Mouse (Mus musculus): ENCODE data around the gene Slc50a1. TPM values are rescaled to one million over a fixed set of nuclear protein-coding genes. Genes with fewer than 3 reads are reported as not detected.
A peak's percentile ranks its signal among the peaks of the same experiment; 100 is the strongest.

Gene Slc50a1
- polyA plus RNA-seq, 1 experiment from 2014 or later = 40.2 TPM

DNA sequence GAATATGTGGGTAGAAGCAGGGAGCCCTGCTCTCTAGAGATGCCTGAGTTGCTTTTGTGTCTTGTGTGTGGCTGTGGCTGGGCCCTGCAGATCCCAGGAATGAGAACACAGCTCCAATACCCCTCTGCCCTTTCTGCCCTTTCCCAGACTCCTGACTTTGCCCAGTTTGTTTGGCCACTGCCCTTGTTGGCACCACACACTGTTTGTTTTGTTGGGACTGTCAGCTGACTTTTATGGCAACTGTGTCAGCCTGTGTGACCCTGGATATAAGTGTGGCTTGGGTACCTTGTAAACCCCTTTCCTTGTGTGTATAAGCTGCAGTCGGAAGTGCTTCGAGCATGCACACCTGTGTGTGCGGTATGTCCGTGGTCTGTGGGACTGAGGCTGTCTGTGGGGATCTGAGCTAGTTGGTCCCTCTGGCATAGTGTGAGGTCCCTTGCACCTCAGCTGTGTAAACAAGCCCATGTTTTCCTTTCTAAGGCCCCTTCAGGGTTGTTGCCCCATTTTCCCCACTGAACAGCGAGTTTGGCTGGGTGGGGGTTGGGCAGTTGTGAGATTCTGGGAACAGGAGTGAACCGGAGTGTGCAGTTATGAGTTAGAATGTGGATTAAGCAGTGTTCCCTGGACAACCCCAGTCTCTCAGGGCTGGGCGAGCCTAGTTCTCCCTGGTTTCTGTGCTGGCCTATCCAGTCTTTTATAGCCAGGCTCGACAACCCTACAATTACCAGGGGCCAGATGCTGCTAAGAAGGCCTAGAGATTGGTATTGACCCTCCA is 35.4 kb upstream of the Slc50a1 start:
- ATAC-seq (ENCODE audit: low FRiP score, low read depth) = no peak
- Histone ChIP-seq H3K36me3 (no peaks in the 10 kb centered on the region), H3K27me3 (replicated peaks) (no peaks in the 10 kb centered on the region), H3K9ac (no peak overlapping the region), H3K9me3 (no peaks in the 10 kb centered on the region), H3K27ac (no peak overlapping the region), H3K4me1 (no peaks in the 10 kb centered on the region), H3K4me3 (no peak overlapping the region), H3K4me2 (replicated peaks) (no peak overlapping the region)
- WGBS = 54% methylated on average over 8 of the region's 8 CpGs

DNA sequence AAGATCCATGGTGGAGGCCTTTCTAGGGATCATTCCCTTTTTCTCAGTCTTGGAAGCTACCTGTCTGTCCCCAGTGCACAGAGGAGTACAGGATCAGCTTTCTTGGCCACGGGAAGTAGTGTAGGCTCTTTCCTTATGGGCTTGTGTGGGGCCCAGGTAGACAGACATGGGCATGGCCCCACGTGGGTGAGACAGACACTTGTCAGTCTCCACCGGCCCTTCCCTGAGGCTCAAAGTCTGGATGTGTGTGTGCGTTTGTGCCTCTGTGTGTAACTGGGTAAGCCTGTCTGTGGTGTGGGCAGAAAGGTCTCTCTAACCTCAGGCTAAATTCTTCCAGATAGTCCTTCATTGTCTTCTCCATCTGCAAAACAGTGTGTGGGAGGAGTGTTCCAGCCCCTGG is 34.7 kb upstream of the Slc50a1 start:
- Histone ChIP-seq H3K27me3 (replicated peaks) (0 out of 2 replicates have a peak, but pooled peaks cover 5% of the 10 kb centered on the region), H3K4me2 (replicated peaks) (no peak overlapping the region), H3K4me3 (no peak overlapping the region), H3K4me1 (no peaks in the 10 kb centered on the region), H3K27ac (no peak overlapping the region), H3K9me3 (no peaks in the 10 kb centered on the region), H3K9ac (no peak overlapping the region), H3K36me3 (no peaks in the 10 kb centered on the region)
- no peak for ATAC-seq (ENCODE audit: low FRiP score, low read depth)
- WGBS = 73% methylated on average over 4 of the region's 4 CpGs

DNA sequence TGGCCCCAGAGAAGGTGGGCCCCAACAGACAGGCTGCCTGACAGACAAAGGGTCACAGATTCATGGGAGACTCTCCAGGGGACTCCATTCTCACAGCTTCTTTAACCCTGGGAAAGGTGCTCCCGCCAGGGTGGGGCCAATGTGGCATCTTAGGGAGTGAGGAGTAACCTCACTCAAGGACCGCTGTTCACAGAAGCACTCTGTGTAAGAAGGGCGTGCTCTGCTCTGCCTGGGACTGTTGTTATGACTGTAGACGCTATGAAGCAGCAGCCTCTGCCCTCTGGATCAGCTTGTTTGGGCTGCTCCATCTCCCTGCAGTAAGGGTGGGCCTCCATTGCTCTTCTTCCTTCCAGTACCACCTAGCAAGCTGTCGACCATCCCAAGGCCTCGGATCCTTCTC is 34.1 kb upstream of the Slc50a1 start:
- no peaks in the 10 kb centered on the region for H3K9me3 ChIP-seq
- H3K36me3 ChIP-seq = no peaks in the 10 kb centered on the region
- 62% methylated on average over 6 of the region's 6 CpGs for WGBS
- no peak overlapping the region for H3K9ac ChIP-seq
- peaks cover 5% of the 10 kb centered on the region for H3K4me1 ChIP-seq
- no peak overlapping the region for H3K4me2 ChIP-seq (replicated peaks)
- H3K4me3 ChIP-seq = no peak overlapping the region
- H3K27me3 ChIP-seq (replicated peaks) = 0 out of 2 replicates have a peak, but pooled peaks cover 10% of the 10 kb centered on the region
- ATAC-seq (ENCODE audit: low FRiP score, low read depth) = no peak
- H3K27ac ChIP-seq = no peak overlapping the region

GRCm38 (mm10) chr3:89300514-89300913 is 30.1 kb upstream of the Slc50a1 start:
- Histone ChIP-seq H3K27ac (no peak overlapping the region), H3K27me3 (replicated peaks) (0 out of 2 replicates have a peak, but pooled peaks cover 13% of the 10 kb centered on the region), H3K36me3 (no peaks in the 10 kb centered on the region), H3K4me2 (replicated peaks) (no peak overlapping the region), H3K4me3 (no peak overlapping the region), H3K9ac (no peak overlapping the region), H3K4me1 (peaks cover 8% of the 10 kb centered on the region), H3K9me3 (no peaks in the 10 kb centered on the region)
- ATAC-seq (ENCODE audit: low FRiP score, low read depth) = no peak
- 71% methylated on average over 2 of the region's 2 CpGs for WGBS

DNA sequence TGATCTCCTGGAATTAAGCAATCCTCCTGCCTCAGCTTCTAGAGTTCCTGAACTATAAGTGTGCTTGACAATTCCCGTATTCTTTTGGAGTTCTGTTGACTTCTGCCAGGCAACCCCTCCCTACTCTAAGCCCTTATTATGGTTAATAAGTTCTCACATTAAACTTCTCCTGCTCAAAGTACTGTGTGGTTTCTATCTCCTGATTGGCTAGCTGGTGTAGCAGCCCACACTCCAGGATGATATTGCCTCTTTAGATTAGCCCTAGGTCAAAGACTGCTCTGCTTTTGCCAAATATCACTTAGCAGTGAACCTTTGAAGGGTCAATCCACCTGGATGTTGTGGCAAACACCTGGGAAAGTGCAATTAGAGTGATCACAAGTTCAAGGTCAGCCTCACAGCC is 29.7 kb upstream of the Slc50a1 start:
- H3K4me1 ChIP-seq = peaks cover 8% of the 10 kb centered on the region
- peak overlapping the region; percentile 34; the same call in 1 of the 2 replicates for H3K9ac ChIP-seq
- ATAC-seq (ENCODE audit: low FRiP score, low read depth) = no peak
- H3K27me3 ChIP-seq (replicated peaks) = 0 out of 2 replicates have a peak, but pooled peaks cover 13% of the 10 kb centered on the region
- WGBS = 72% methylated on average over 1 of the region's 1 CpGs
- no peak overlapping the region for H3K27ac ChIP-seq
- no peaks in the 10 kb centered on the region for H3K9me3 ChIP-seq
- H3K4me2 ChIP-seq (replicated peaks) = peak overlapping the region; percentile 47
- H3K36me3 ChIP-seq = no peaks in the 10 kb centered on the region
- H3K4me3 ChIP-seq = no peak overlapping the region

DNA sequence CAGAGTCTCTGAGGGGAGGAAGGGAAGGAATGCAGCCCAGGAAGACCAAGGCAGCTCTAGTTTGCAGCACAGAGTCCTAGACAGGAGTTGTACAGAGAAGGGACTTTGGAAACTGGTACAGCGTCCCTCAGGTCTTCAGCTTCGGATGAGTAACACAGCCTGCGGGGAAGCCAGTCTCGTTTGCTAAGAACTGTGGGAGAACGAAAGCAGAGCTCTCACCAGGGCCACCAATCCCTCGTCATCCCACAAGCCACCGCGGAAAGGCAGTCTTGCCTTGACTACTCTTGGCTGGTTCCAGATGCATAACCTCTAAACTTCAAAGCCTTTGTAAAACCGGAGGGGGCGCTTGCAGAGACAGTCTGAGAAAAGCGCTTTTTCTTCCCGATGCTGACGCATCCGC is 29.1 kb upstream of the Slc50a1 start:
- Histone ChIP-seq H3K4me1 (peaks cover 8% of the 10 kb centered on the region), H3K9ac (peak overlapping the region; percentile 34), H3K4me3 (peak overlapping the region; percentile 5; the same call in 1 of the 2 replicates), H3K4me2 (replicated peaks) (peak overlapping the region; percentile 47), H3K9me3 (no peaks in the 10 kb centered on the region), H3K27ac (no peak overlapping the region), H3K27me3 (replicated peaks) (0 out of 2 replicates have a peak, but pooled peaks cover 13% of the 10 kb centered on the region), H3K36me3 (no peaks in the 10 kb centered on the region)
- 4% methylated on average over 14 of the region's 14 CpGs for WGBS
- ATAC-seq (ENCODE audit: low FRiP score, low read depth) = no peak

- Histone ChIP-seq H3K4me1 (peaks cover 8% of the 10 kb centered on the region), H3K4me2 (replicated peaks) (no peak overlapping the region), H3K36me3 (no peaks in the 10 kb centered on the region), H3K27me3 (replicated peaks) (0 out of 2 replicates have a peak, but pooled peaks cover 13% of the 10 kb centered on the region), H3K27ac (no peak overlapping the region), H3K9ac (no peak overlapping the region), H3K4me3 (no peak overlapping the region), H3K9me3 (no peaks in the 10 kb centered on the region)
- no peak for ATAC-seq (ENCODE audit: low FRiP score, low read depth)
- WGBS = 80% methylated on average over 6 of the region's 6 CpGs
Observed at GRCm38 (mm10) chr3:89298908-89299307, 28.5 kb upstream of the Slc50a1 start.

- no peak for ATAC-seq (ENCODE audit: low FRiP score, low read depth)
- no peaks in the 10 kb centered on the region for H3K36me3 ChIP-seq
- H3K4me2 ChIP-seq (replicated peaks) = no peak overlapping the region
- H3K9ac ChIP-seq = no peak overlapping the region
- H3K9me3 ChIP-seq = no peaks in the 10 kb centered on the region
- no peak overlapping the region for H3K4me3 ChIP-seq
- peaks cover 8% of the 10 kb centered on the region for H3K4me1 ChIP-seq
- H3K27ac ChIP-seq = no peak overlapping the region
- WGBS = 89% methylated on average over 11 of the region's 11 CpGs
- 0 out of 2 replicates have a peak, but pooled peaks cover 13% of the 10 kb centered on the region for H3K27me3 ChIP-seq (replicated peaks)
Observed at GRCm38 (mm10) chr3:89296761-89297396, 26.5 kb upstream of the Slc50a1 start.

- WGBS = 81% methylated on average over 8 of the region's 8 CpGs
- Histone ChIP-seq H3K9me3 (no peaks in the 10 kb centered on the region), H3K9ac (no peak overlapping the region), H3K4me1 (peaks cover 8% of the 10 kb centered on the region), H3K27me3 (replicated peaks) (0 out of 2 replicates have a peak, but pooled peaks cover 13% of the 10 kb centered on the region), H3K4me3 (no peak overlapping the region), H3K27ac (no peak overlapping the region), H3K4me2 (replicated peaks) (no peak overlapping the region), H3K36me3 (no peaks in the 10 kb centered on the region)
- no peak for ATAC-seq (ENCODE audit: low FRiP score, low read depth)
Observed at GRCm38 (mm10) chr3:89295685-89296230, 25.4 kb upstream of the Slc50a1 start.

GRCm38 (mm10) chr3:89294195-89294594 is 23.8 kb upstream of the Slc50a1 start:
- H3K36me3 ChIP-seq = no peaks in the 10 kb centered on the region
- WGBS = 73% methylated on average over 5 of the region's 5 CpGs
- H3K9me3 ChIP-seq = no peaks in the 10 kb centered on the region
- no peak overlapping the region for H3K9ac ChIP-seq
- ATAC-seq (ENCODE audit: low FRiP score, low read depth) = no peak
- H3K4me2 ChIP-seq (replicated peaks) = no peak overlapping the region
- H3K4me3 ChIP-seq = no peak overlapping the region
- H3K27me3 ChIP-seq (replicated peaks) = 0 out of 2 replicates have a peak, but pooled peaks cover 3% of the 10 kb centered on the region
- peaks cover under 1% of the 10 kb centered on the region for H3K4me1 ChIP-seq
- H3K27ac ChIP-seq = no peak overlapping the region

- Histone ChIP-seq H3K4me1 (no peaks in the 10 kb centered on the region), H3K4me3 (no peak overlapping the region), H3K9me3 (no peaks in the 10 kb centered on the region), H3K9ac (no peak overlapping the region), H3K27me3 (replicated peaks) (0 out of 2 replicates have a peak, but pooled peaks cover 3% of the 10 kb centered on the region), H3K4me2 (replicated peaks) (no peak overlapping the region), H3K36me3 (no peaks in the 10 kb centered on the region), H3K27ac (no peak overlapping the region)
- 93% methylated on average over 11 of the region's 11 CpGs for WGBS
- no peak for ATAC-seq (ENCODE audit: low FRiP score, low read depth)
Observed at GRCm38 (mm10) chr3:89293247-89293918, 23.0 kb upstream of the Slc50a1 start.

DNA sequence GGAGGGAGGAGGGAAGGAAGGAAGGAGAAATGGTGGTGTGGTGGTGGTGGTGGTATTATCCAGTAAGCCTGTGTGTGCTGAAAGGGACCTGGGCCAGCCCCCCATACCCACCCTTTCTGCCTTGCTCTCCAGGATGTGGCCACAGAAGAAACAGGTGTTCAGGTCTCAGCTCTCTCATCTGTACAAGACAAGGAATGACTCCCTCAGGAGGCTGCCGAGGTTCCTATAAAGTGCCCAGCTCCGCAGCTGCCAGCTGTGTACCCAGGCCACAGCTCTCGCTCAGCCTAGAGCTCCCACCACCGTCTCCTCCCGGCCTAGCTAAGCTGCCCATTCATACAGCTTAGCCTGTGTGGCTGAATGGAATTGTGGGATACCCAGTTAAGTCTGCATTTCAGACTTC is 21.9 kb upstream of the Slc50a1 start:
- no peak overlapping the region for H3K4me3 ChIP-seq
- no peak overlapping the region for H3K27ac ChIP-seq
- WGBS = 71% methylated on average over 5 of the region's 5 CpGs
- ATAC-seq (ENCODE audit: low FRiP score, low read depth) = no peak
- H3K9ac ChIP-seq = no peak overlapping the region
- H3K4me1 ChIP-seq = no peaks in the 10 kb centered on the region
- no peaks in the 10 kb centered on the region for H3K36me3 ChIP-seq
- no peaks in the 10 kb centered on the region for H3K9me3 ChIP-seq
- H3K4me2 ChIP-seq (replicated peaks) = no peak overlapping the region
- no peaks in the 10 kb centered on the region for H3K27me3 ChIP-seq (replicated peaks)

Measured in neural tube, embryonic 12.5 days (tissue).